Mouse (Mus musculus): ENCODE results near the gene Smg7. TPM values are rescaled to one million over a fixed set of nuclear protein-coding genes. Genes with fewer than 3 reads are reported as not detected.

Smg7 gene
- polyA plus RNA-seq, 2 experiments = 9.2 to 10.9 TPM

- H3K4me2 ChIP-seq (ENCODE audit: low read depth) = no peak overlapping the region
- H3K27me3 ChIP-seq (ENCODE audit: control insufficient read depth, insufficient read depth, low read length) = no peaks in the 10 kb centered on the region
- no peaks in the 10 kb centered on the region for H3K9me3 ChIP-seq (ENCODE audit: control insufficient read depth, low read length)
- no peaks in the 10 kb centered on the region for H3K4me1 ChIP-seq (replicated peaks; ENCODE audit: control insufficient read depth in 2 of 2, insufficient read depth in 2 of 2, low read length in 1 of 2)
- TF ChIP-seq CTCF (IDR thresholded peaks at IDR 0.05; ENCODE audit: low read depth) = no peak
- TF ChIP-seq EP300 (IDR thresholded peaks at IDR 0.05; ENCODE audit: low read depth) = no peak
- H3K36me3 ChIP-seq (replicated peaks; ENCODE audit: control insufficient read depth, insufficient read depth, low read depth) = no peaks in the 10 kb centered on the region
- H3K9ac ChIP-seq (replicated peaks) = no peak overlapping the region
- DNase-seq (ENCODE audit: low read depth in 3 of 3, low spot score in 3 of 3) (no peak), ATAC-seq (ENCODE audit: insufficient read depth) (no peak)
- H3K4me3 ChIP-seq (ENCODE audit: insufficient read depth in 1 of 2, low read depth in 2 of 2, low read length in 2 of 2) = no peak overlapping the region
- no peak overlapping the region for H3K27ac ChIP-seq
- WGBS (ENCODE audit: insufficient replicate concordance) = 68% methylated on average over 6 of the region's 6 CpGs
Observed at GRCm38 (mm10) chr1:152819558-152819957, 82.9 kb downstream of the Smg7 start.

DNA sequence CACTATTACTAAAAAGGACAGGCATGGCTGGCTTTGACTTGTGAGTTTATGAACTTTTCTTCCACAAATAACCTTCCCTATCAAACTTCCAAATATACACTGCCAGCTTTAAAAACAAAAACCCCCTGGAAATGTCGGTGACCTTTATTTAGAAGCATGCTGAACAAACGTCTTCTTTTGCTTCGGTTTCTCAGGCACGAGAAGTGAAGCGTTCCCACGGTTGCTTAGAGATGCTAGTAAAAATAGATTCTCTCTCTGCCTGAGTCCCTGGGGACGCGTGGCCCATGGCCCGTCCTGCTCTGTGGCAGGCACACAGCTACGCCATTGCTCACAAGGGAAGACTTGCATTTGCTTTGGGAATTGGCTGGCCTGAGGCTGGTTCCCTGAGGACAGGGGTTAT, 84.7 kb downstream of the Smg7 start:
- Histone ChIP-seq H3K4me3 (ENCODE audit: insufficient read depth in 1 of 2, low read depth in 2 of 2, low read length in 2 of 2) (no peak overlapping the region), H3K9ac (replicated peaks) (no peak overlapping the region), H3K4me2 (ENCODE audit: low read depth) (no peak overlapping the region), H3K36me3 (replicated peaks; ENCODE audit: control insufficient read depth, insufficient read depth, low read depth) (no peaks in the 10 kb centered on the region), H3K4me1 (replicated peaks; ENCODE audit: control insufficient read depth in 2 of 2, insufficient read depth in 2 of 2, low read length in 1 of 2) (no peaks in the 10 kb centered on the region), H3K9me3 (ENCODE audit: control insufficient read depth, low read length) (no peaks in the 10 kb centered on the region), H3K27ac (no peak overlapping the region), H3K27me3 (ENCODE audit: control insufficient read depth, insufficient read depth, low read length) (no peaks in the 10 kb centered on the region)
- ATAC-seq (ENCODE audit: insufficient read depth) (no peak), DNase-seq (ENCODE audit: low read depth in 3 of 3, low spot score in 3 of 3) (no peak)
- TF ChIP-seq EP300 (IDR thresholded peaks at IDR 0.05; ENCODE audit: low read depth) (no peak), CTCF (IDR thresholded peaks at IDR 0.05; ENCODE audit: low read depth) (no peak)
- WGBS (ENCODE audit: insufficient replicate concordance) = 70% methylated on average over 10 of the region's 10 CpGs

- no peak for ATAC-seq (ENCODE audit: insufficient read depth)
- H3K27me3 ChIP-seq (ENCODE audit: control insufficient read depth, insufficient read depth, low read length) = no peaks in the 10 kb centered on the region
- no peaks in the 10 kb centered on the region for H3K4me1 ChIP-seq (replicated peaks; ENCODE audit: control insufficient read depth in 2 of 2, insufficient read depth in 2 of 2, low read length in 1 of 2)
- no peak overlapping the region for H3K4me3 ChIP-seq (ENCODE audit: insufficient read depth in 1 of 2, low read depth in 2 of 2, low read length in 2 of 2)
- no peaks in the 10 kb centered on the region for H3K36me3 ChIP-seq (replicated peaks; ENCODE audit: control insufficient read depth, insufficient read depth, low read depth)
- no peak overlapping the region for H3K4me2 ChIP-seq (ENCODE audit: low read depth)
- H3K9me3 ChIP-seq (ENCODE audit: control insufficient read depth, low read length) = no peaks in the 10 kb centered on the region
- WGBS (ENCODE audit: insufficient replicate concordance) = 65% methylated on average over 12 of the region's 12 CpGs
- H3K27ac ChIP-seq = no peak overlapping the region
- DNase-seq (ENCODE audit: low read depth in 3 of 3, low spot score in 3 of 3) = no peak
- no peak overlapping the region for H3K9ac ChIP-seq (replicated peaks)
- TF ChIP-seq EP300 (IDR thresholded peaks at IDR 0.05; ENCODE audit: low read depth) (no peak), CTCF (IDR thresholded peaks at IDR 0.05; ENCODE audit: low read depth) (no peak)
Observed at GRCm38 (mm10) chr1:152817027-152817769, 85.2 kb downstream of the Smg7 start.

GRCm38 (mm10) chr1:152815265-152815701, 87.2 kb downstream of the Smg7 start:
- no peaks in the 10 kb centered on the region for H3K36me3 ChIP-seq (replicated peaks; ENCODE audit: control insufficient read depth, insufficient read depth, low read depth)
- WGBS (ENCODE audit: insufficient replicate concordance) = 65% methylated on average over 7 of the region's 7 CpGs
- ATAC-seq (ENCODE audit: insufficient read depth) (peak; percentile 56), DNase-seq (ENCODE audit: low read depth in 3 of 3, low spot score in 3 of 3) (no peak)
- H3K4me1 ChIP-seq (replicated peaks; ENCODE audit: control insufficient read depth in 2 of 2, insufficient read depth in 2 of 2, low read length in 1 of 2) = no peaks in the 10 kb centered on the region
- H3K4me3 ChIP-seq (ENCODE audit: insufficient read depth in 1 of 2, low read depth in 2 of 2, low read length in 2 of 2) = no peak overlapping the region
- H3K27me3 ChIP-seq (ENCODE audit: control insufficient read depth, insufficient read depth, low read length) = no peaks in the 10 kb centered on the region
- H3K9ac ChIP-seq (replicated peaks) = no peak overlapping the region
- H3K4me2 ChIP-seq (ENCODE audit: low read depth) = no peak overlapping the region
- TF ChIP-seq CTCF (IDR thresholded peaks at IDR 0.05; ENCODE audit: low read depth) (peak; percentile 60; the same call in 1 of the 2 replicates), EP300 (IDR thresholded peaks at IDR 0.05; ENCODE audit: low read depth) (no peak)
- no peaks in the 10 kb centered on the region for H3K9me3 ChIP-seq (ENCODE audit: control insufficient read depth, low read length)
- no peak overlapping the region for H3K27ac ChIP-seq

DNA sequence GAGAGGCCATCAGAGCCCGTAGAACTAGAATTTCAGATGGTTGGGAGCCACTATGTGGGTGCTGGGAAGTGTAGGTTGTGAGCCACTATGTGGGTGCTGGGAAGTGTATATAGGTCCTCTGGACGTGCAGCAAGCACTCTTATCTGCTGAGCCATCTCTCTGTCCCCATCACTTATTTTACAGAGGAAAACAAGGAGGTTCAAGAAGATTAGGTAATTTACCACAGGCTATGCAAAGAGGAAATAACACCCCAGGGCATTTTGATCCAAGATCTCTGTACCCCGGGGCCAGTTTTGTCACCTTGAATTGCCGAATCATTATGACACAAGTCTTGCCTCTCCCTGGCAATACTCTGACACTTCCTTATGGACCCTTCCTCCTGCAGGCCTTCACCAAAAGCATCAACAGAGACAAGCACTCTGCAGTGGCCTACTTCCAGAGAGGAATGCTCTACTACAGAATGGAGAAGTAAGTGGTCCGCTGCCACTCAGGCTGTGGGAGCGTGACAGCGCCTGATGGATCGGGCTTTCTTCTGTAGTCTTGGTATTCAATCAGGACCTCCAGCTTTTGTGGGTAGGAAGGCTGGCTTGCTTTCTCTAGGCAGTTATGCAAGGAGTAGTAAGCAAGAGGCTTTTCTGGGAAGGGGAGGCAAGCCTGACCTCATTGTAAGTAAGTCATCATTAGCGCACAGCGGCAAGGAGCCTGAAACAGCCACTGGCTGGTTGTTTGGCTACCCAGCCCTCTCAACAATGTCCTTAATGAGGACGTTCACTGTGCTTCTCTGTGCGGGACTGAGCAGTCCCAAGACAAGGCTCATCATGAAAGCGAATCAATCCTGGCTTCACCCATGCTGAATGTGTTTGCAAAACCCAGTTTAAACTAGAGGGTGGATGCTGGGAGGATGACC, 91.7 kb downstream of the Smg7 start:
- Histone ChIP-seq H3K9ac (replicated peaks) (no peak overlapping the region), H3K4me2 (ENCODE audit: low read depth) (no peak overlapping the region), H3K4me3 (ENCODE audit: insufficient read depth in 1 of 2, low read depth in 2 of 2, low read length in 2 of 2) (no peak overlapping the region), H3K27ac (no peak overlapping the region), H3K9me3 (ENCODE audit: control insufficient read depth, low read length) (no peaks in the 10 kb centered on the region), H3K36me3 (replicated peaks; ENCODE audit: control insufficient read depth, insufficient read depth, low read depth) (no peaks in the 10 kb centered on the region), H3K4me1 (replicated peaks; ENCODE audit: control insufficient read depth in 2 of 2, insufficient read depth in 2 of 2, low read length in 1 of 2) (no peaks in the 10 kb centered on the region), H3K27me3 (ENCODE audit: control insufficient read depth, insufficient read depth, low read length) (no peaks in the 10 kb centered on the region)
- TF ChIP-seq EP300 (IDR thresholded peaks at IDR 0.05; ENCODE audit: low read depth) (no peak), CTCF (IDR thresholded peaks at IDR 0.05; ENCODE audit: low read depth) (no peak)
- 62% methylated on average over 13 of the region's 13 CpGs for WGBS (ENCODE audit: insufficient replicate concordance)
- ATAC-seq (ENCODE audit: insufficient read depth) (no peak), DNase-seq (ENCODE audit: low read depth in 3 of 3, low spot score in 3 of 3) (no peak)
